Mouse (Mus musculus): ENCODE data around the gene Sec14l5.

DNA sequence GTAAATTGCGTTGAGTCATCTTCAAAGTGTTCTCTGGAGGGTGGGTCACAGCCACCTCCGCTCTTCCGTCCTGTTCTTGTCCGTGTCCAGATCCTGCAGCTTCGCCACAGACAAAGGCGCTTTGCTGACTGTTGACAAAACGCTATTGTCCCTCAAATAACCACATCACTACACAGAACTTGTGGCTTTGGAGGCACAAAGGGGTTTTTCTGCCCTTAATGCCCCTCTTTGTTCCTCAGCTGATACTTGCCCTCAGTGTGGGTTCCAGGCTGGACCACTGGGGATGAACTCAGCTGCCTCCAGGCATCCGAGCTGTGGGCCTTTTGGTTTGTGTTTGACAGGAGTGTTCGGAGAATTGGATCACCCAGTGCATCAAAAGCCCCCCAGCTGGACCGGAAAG lies 3.6 kb downstream of the Sec14l5 start:
- TF ChIP-seq TCF12 (IDR thresholded peaks at IDR 0.05; ENCODE audit: insufficient read depth, poor library complexity, severe bottlenecking): no peak
- no peak for TF ChIP-seq USF1 (IDR thresholded peaks at IDR 0.05; ENCODE audit: low read depth)
- no peak for TF ChIP-seq POLR2A (IDR thresholded peaks at IDR 0.05; ENCODE audit: insufficient read length, low read depth)
- no peak for TF ChIP-seq POLR2AphosphoS2 (IDR thresholded peaks at IDR 0.05; ENCODE audit: insufficient read length, low read depth)

Data from myocyte (in vitro differentiated cells).